Mouse (Mus musculus): ENCODE data around the gene Gpc3.

DNA sequence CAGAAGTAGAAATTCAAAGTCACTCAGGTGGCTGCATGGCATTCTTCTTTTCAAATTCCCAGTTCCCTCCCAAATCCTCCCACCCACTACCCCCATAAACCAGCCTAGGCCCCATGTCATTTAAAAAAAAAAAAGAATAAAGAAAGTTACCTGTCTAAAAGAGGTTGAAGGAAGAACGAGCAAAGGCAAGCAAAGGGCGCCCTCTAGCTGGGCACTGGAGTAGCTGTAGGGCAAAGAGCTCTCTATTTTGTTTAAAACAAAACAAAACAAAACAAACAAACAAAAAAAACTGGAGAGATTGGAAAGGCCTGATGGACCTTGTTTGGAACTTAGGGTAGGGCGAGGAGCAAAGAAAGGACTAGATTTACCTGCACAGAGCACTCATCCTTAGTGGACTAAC, 238.6 kb downstream of the Gpc3 start:
- TF ChIP-seq POLR2A (IDR thresholded peaks at IDR 0.05; ENCODE audit: borderline replicate concordance, insufficient read depth, low read length) (no peak), CTCF (IDR thresholded peaks at IDR 0.05; ENCODE audit: borderline replicate concordance, insufficient read depth, low read depth, low read length) (peak; percentile 19; the same call in 1 of the 2 replicates)

All from cerebellum, adult 2 months (tissue).